Mouse (Mus musculus): Measurements from ENCODE around the gene Tmem116. TPM values are rescaled to one million over a fixed set of nuclear protein-coding genes. Genes with fewer than 3 reads are reported as not detected.

Gene Tmem116
- total RNA-seq (2021) = 1 to 10 TPM; 7.0 to 8.3 TPM
- long read RNA-seq, experiment 1, partial matches to known transcripts = 0 of 7 reads
- long read RNA-seq, experiment 1, other reads (novel, unspliced or antisense) = 6 of 7 reads
- long read RNA-seq, experiment 2, partial matches to known transcripts = 2 of 9 reads
- long read RNA-seq, experiment 2, other reads (novel, unspliced or antisense) = 7 of 9 reads

- TF ChIP-seq CTCF (IDR thresholded peaks at IDR 0.05) = no peak
- peak; percentile 46 for DNase-seq
- Histone ChIP-seq H3K27ac (peak within 1 kb of the TSS; percentile 100), H3K4me3 (peak within 1 kb of the TSS; percentile 93)
- intact Hi-C loops (cut with DNase I) = loop anchor here (2.0 to 10.0 kb wide), 2 partner anchors 25 to 237 kb away; no protein-coding TSS in a partner anchor
Observed at GRCm38 (mm10) chr5:121451644-121452025, at the start of gene Tmem116. TSS of gene Tmem116 (plus strand) at chr5:121451893.

DNA sequence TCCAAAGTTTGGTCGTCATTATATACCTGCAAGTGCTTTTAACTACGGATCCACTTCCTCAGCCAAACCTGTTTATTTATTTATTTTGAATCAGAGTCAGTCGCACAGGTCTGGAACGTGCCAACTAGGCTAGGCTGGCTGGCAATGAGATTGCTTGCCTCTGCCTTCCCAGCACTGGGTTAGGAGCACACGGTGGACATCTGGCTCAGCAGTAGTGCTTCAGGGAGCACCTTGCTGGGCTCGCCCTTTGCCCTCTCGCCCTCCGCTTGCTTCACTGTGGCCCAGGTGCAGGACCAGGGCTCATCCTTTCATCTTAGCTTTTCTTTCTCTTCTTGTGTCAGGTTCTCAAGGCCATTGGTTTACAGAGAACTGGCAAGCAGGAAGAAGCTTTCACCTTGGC, 43.8 kb upstream of the Tmem116 start:
- intact Hi-C loops (cut with DNase I) = no loop called here
- Histone ChIP-seq H3K27ac (peak overlapping the region; percentile 12; the same call in 1 of the 2 replicates), H3K4me3 (no peak overlapping the region)
- TF ChIP-seq CTCF (IDR thresholded peaks at IDR 0.05) = no peak
- peak; percentile 39 for DNase-seq

GRCm38 (mm10) chr5:121410975-121411374, 40.7 kb upstream of the Tmem116 start:
- H3K4me3 ChIP-seq = no peak overlapping the region
- intact Hi-C loops (cut with DNase I) = no loop called here
- no peak for DNase-seq
- no peak for TF ChIP-seq CTCF (IDR thresholded peaks at IDR 0.05)
- no peak overlapping the region for H3K27ac ChIP-seq

- intact Hi-C loops (cut with DNase I) = no loop called here
- Histone ChIP-seq H3K27ac (no peak overlapping the region), H3K4me3 (no peak overlapping the region)
- no peak for DNase-seq
- no peak for TF ChIP-seq CTCF (IDR thresholded peaks at IDR 0.05)
Observed at GRCm38 (mm10) chr5:121420721-121421120, 31.0 kb upstream of the Tmem116 start.

DNA sequence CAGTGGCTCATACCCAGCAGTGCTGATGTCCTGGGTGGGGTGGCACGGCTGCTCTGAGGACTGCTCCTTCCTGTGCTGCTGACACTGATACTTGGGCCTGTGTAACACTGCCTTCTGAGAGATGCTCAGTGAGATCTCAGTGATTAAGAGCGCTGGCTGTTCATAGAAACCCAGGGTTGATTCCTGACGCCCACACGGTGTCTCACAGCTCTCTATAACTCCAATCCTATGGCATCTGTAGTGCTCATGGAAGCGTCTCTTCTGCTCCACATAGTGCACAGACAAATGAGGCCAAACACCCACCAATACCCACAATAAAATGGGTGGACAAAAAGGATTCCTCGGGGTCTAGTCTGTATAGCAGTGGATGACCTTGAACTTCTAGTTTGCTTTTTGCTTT, 28.9 kb upstream of the Tmem116 start:
- DNase-seq = no peak
- intact Hi-C loops (cut with DNase I) = no loop called here
- no peak for TF ChIP-seq CTCF (IDR thresholded peaks at IDR 0.05)
- Histone ChIP-seq H3K27ac (no peak overlapping the region), H3K4me3 (no peak overlapping the region)

DNA sequence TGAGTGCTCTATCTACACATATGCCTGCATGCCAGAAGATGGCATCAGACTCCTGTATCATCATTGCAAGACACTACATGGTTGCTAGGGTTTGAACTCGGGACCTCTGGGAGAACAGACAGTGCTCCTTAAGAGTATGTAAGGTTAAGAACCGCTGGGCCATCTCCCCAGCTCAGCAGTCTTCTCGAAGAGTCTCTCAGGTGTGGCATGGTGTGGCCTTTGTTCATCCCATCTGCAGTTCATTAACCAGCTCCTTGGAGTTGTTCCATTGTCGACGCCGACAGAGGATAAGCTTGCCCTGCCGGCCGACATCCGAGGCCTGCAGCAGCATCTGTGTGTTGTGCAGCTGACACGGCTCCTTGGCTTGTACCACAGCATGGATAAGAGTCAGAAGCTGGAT, 28.4 kb upstream of the Tmem116 start:
- intact Hi-C loops (cut with DNase I) = no loop called here

DNA sequence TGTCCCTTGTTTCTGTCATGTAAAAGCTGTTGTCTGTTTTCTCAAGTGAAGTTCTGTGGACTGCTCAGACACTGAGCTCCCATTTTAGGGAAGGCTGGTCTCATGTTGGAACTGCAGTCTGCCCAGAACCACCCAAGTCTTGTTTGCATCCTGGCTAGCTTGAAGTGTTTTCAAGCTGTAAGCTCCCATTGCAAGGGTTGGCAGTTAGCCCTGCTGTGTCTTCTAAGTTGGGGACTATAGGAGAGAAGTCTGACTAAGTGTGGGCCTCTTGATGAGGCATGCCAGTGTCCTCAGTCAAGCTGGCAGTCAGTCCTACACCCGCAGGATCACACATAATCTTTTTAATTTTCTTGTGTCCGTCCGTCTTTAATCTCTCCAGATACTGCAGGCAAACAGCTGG, 22.7 kb upstream of the Tmem116 start:
- TF ChIP-seq CTCF (IDR thresholded peaks at IDR 0.05) = no peak
- no peak overlapping the region for H3K27ac ChIP-seq
- DNase-seq = no peak
- H3K4me3 ChIP-seq = no peak overlapping the region
- intact Hi-C loops (cut with DNase I) = no loop called here

More for the DNA sequence above, 28.4 kb upstream of the Tmem116 start:
- H3K4me3 ChIP-seq = no peak overlapping the region
- no peak for DNase-seq
- no peak overlapping the region for H3K27ac ChIP-seq
- no peak for TF ChIP-seq CTCF (IDR thresholded peaks at IDR 0.05)

DNA sequence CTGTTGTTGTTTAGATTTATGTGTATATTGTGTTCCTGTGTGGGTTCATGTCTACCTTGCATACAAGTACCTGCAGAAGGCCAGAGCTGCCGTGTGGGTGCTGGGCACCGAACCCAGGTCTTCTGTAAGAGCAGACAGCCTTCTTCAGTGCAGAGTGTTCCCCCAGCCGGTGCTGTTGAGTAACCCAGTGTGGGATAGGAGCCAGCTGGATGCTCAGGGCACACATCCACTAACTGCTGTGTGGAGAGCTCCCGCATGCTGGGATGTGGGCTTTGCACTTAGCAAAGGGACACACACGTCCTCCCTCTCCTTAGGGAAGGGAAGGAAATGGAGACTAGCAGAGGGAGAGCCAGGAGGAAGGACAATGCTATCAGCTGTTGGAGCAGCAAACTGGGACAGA, 13.6 kb upstream of the Tmem116 start:
- no peak overlapping the region for H3K4me3 ChIP-seq
- DNase-seq = peak; percentile 37

DNA sequence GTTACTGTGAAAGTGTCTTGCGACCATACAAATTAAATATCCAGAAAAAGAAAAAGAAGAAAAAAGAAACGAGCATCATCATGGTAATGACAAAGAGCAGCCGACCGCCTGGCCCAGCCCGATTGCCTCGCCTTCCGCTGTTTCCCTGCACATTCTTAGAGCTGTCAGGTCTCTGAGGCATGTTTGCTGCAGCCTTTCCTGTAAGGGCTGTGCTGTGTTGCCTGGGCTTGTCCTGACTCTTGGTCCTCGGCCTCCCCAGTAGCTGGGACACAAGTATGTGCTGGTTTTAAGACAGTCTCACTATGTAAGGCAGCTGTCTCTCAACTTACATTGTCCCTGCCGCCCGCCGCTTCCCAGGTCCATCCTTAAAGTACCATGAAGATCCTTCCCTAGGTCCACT, 12.9 kb upstream of the Tmem116 start:
- no peak for DNase-seq
- intact Hi-C loops (cut with DNase I) = no loop called here
- no peak overlapping the region for H3K4me3 ChIP-seq
- TF ChIP-seq CTCF (IDR thresholded peaks at IDR 0.05) = no peak
- no peak overlapping the region for H3K27ac ChIP-seq

More for the DNA sequence above, 13.6 kb upstream of the Tmem116 start:
- intact Hi-C loops (cut with DNase I) = no loop called here
- TF ChIP-seq CTCF (IDR thresholded peaks at IDR 0.05) = no peak
- no peak overlapping the region for H3K27ac ChIP-seq

- no peak overlapping the region for H3K4me3 ChIP-seq
- no peak overlapping the region for H3K27ac ChIP-seq
- peak; percentile 48 for TF ChIP-seq CTCF (IDR thresholded peaks at IDR 0.05)
- peak; percentile 22 for DNase-seq
- intact Hi-C loops (cut with DNase I) = loop anchor here (5.0 kb wide), 1 partner anchor 34 kb away; no protein-coding TSS in a partner anchor
Observed at GRCm38 (mm10) chr5:121443548-121443947, 8.1 kb upstream of the Tmem116 start.

DNA sequence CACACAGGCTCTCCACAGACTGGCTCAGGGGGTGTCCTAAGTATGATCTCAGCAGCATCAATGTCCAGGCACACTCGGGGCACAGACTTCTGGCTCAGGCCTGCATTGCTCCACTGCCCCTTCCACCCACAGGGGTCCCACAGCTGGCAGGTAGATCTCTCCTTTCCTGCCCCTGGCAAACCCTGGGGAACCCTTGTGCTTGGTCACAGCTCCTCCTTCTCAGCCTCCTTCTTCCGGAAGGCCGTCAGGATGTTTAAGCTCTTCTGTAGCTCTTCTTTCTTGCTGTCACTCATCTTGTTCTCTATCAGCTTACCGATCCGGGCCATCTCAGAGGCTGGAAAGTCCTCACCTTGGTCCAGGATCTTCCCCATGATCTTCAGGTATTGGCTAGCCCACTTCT, 6.8 kb upstream of the Tmem116 start:
- DNase-seq = peak; percentile 11
- intact Hi-C loops (cut with DNase I) = loop anchor here (5.0 kb wide), 1 partner anchor 32 kb away; no protein-coding TSS in a partner anchor
- no peak for TF ChIP-seq CTCF (IDR thresholded peaks at IDR 0.05)
- Histone ChIP-seq H3K4me3 (no peak overlapping the region), H3K27ac (no peak overlapping the region)

DNA sequence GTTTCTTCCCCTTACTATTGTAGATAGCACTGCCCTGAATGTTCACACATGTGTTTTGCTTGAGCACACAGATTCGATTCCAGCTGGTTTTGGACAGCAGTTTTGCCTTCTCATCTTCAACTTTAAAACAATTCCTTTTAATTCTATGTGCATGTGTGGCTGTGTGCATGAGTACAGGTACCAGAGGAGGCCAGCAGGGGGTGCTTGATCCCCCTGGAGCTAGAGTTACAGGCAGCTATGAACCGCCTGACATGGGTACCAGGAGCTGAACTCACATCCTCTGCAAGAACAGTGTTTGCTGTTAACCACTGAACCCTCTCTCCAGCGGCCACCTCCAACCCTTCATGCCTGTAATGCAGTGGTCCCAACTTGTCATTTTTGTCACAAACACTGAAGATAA, 3.2 kb upstream of the Tmem116 start:
- peak; percentile 44 for TF ChIP-seq CTCF (IDR thresholded peaks at IDR 0.05)
- DNase-seq = peak; percentile 20
- intact Hi-C loops (cut with DNase I) = no loop called here
- H3K27ac ChIP-seq = no peak overlapping the region
- no peak overlapping the region for H3K4me3 ChIP-seq

- Histone ChIP-seq H3K27ac (no peak overlapping the region), H3K4me3 (no peak overlapping the region)
- TF ChIP-seq CTCF (IDR thresholded peaks at IDR 0.05) = peak; percentile 59
- intact Hi-C loops (cut with DNase I) = loop anchor here (2.0 to 10.0 kb wide), 2 partner anchors 27 to 235 kb away; no protein-coding TSS in a partner anchor
- peak; percentile 40 for DNase-seq
Observed at GRCm38 (mm10) chr5:121449976-121450375, 1.7 kb upstream of the Tmem116 start.

DNA sequence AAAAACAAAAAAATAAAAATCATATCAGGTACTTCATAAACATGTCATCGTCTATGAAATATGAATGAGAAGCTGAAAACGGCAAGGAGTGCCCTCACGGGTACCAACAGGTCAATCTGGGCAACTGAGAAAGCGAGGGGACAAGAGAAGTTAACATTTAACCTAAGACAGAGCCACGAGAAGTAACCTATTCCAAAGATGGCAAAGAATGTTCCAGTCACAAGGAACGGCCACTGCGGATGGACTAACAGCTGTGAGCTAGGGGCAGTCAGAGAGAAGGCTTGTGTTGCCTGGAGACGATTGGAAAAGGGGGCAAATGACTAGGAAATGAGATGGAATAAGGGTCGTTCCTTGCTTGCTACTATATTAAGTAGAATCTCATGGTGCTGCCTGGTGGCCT, 1.2 kb upstream of the Tmem116 start:
- no peak overlapping the region for H3K4me3 ChIP-seq
- DNase-seq = peak; percentile 11
- H3K27ac ChIP-seq = no peak overlapping the region
- TF ChIP-seq CTCF (IDR thresholded peaks at IDR 0.05) = no peak
- intact Hi-C loops (cut with DNase I) = loop anchor here (2.0 to 10.0 kb wide), 2 partner anchors 26 to 236 kb away; no protein-coding TSS in a partner anchor
